Mouse (Mus musculus): ENCODE measurements around the gene Nppa. TPM values are rescaled to one million over a fixed set of nuclear protein-coding genes. Genes with fewer than 3 reads are reported as not detected.
"Not testable (repeated sequence)": the region's sequence is repeated elsewhere in the genome, so short reads cannot be mapped to it uniquely, and the experiment has no call there.

The Nppa gene
- total RNA-seq, 2 experiments from 2014 or later, result 0.43 TPM; not detected in 1

DNA sequence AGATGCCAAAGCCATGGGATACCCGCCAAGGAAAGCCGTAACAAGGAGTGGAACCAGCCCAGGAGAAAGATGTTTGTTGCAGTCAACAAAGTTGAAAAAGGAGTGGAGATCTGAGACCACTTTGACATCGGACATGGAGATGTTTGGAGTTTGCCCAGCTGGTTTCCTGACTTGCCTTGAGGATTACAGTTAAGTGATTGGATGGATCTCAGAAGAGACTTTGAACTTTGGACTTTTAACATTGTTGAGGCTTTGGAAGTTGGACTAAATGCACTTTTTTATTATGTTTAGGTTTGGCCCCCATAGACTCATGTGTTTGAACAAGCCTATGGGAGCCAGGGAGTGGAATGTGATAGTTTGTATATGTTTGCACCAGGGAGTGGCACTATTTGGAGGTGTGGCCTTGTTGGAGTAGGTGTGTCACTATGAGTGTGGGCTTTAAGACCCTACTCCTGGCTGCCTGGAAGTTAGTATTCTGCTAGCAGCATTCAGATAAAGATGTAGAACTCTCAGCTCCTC, 49.9 kb downstream of the Nppa start:
- DNase-seq (ENCODE audit: low spot score in 2 of 2), result not testable (repeated sequence)

DNA sequence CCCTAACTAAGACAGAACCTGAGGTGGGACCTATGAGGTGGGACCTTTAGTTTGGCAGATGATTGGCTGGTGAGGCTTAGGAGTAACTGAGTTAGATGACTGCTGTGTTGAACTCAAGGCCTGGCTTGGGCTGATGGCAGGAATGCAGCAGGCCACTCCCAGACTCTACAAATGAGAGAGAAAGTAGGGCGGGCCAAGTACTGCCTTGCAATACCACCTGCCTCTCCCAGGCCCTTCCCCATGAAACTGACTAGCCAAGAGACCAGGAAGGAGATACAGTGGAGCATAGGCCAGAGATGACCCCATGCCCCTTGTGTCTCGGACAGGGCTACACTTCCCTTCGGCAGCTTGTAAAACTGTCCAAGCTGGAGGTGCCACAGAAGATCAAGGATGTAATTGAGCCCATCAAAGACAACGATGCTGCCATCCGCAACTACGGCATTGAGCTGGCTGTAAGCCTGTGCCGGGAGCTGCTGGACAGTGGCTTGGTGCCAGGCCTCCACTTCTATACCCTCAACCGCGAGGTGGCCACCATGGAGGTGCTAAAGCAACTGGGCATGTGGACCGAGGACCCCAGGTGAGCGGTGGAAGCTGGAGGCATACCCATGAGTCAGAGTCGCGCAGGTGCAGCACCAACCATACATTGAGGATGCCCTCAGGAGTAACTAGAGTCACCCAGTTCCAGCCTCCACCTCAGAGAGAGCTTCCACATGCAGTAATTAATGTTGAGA, 50.7 kb downstream of the Nppa start:
- DNase-seq (ENCODE audit: low spot score in 2 of 2), result no peak

Other genes starting within 250 kb of the Nppa start
- 1 to 10 TPM; 3.4 to 4.2 TPM for gene Zfp984, start 190.9 kb upstream of the Nppa start, total RNA-seq (2021)
- 10 to 100 TPM; 18.4 to 21.2 TPM for gene Zfp933, start 152.4 kb upstream of the Nppa start, total RNA-seq (2021)
- gene Miip, start 131.9 kb upstream of the Nppa start, total RNA-seq (2021), result 10 to 100 TPM; 20.3 to 25.1 TPM
- 1 to 10 TPM; 7.3 to 8.2 TPM for gene Fv1, start 131.7 kb upstream of the Nppa start, total RNA-seq (2021)
- gene Mfn2, start 96.0 kb upstream of the Nppa start, total RNA-seq (2021), result 100 to 1,000 TPM; 149 to 175 TPM
- 10 to 100 TPM; 24.0 to 26.0 TPM for gene Plod1, start 64.0 kb upstream of the Nppa start, total RNA-seq (2021)
- gene 2510039O18Rik, start 59.8 kb upstream of the Nppa start, total RNA-seq (2021), result 10 to 100 TPM; 29.0 to 29.3 TPM
- not detected for gene Nppb, start 14.9 kb upstream of the Nppa start, total RNA-seq (2021)
- 10 to 100 TPM; 67.8 to 70.3 TPM for gene Clcn6, start 38.1 kb downstream of the Nppa start, total RNA-seq (2021)
- 10 to 100 TPM; 23.3 to 24.9 TPM for gene Mthfr, start 38.4 kb downstream of the Nppa start, total RNA-seq (2021)
- gene Agtrap, start 87.3 kb downstream of the Nppa start, total RNA-seq (2021), result 1 to 10 TPM; 5.5 to 7.3 TPM
- 10 to 100 TPM; 24.1 to 26.5 TPM for gene Mad2l2, start 129.7 kb downstream of the Nppa start, total RNA-seq (2021)
- gene Draxin, start 130.0 kb downstream of the Nppa start, total RNA-seq (2021), result 10 to 100 TPM in 1 of 2 experiments, 1 to 10 TPM in 1; 9.9 to 10.8 TPM
- 10 to 100 TPM; 22.6 to 26.3 TPM for gene Fbxo6, start 151.4 kb downstream of the Nppa start, total RNA-seq (2021)
- 10 to 100 TPM; 86.6 to 87.7 TPM for gene Fbxo44, start 159.8 kb downstream of the Nppa start, total RNA-seq (2021)
- 10 to 100 TPM; 45.9 to 49.7 TPM for gene Fbxo2, start 159.9 kb downstream of the Nppa start, total RNA-seq (2021)

Data from layer of hippocampus, postnatal 10 days (tissue).